Mouse (Mus musculus): ENCODE measurements at regions not wholly inside any gene's neighbourhood (a gene's known extent, or its start where the extent isn't known, plus 50 kb on each side); places are given as distances from the start of the nearest gene placed in this dataset.

DNA sequence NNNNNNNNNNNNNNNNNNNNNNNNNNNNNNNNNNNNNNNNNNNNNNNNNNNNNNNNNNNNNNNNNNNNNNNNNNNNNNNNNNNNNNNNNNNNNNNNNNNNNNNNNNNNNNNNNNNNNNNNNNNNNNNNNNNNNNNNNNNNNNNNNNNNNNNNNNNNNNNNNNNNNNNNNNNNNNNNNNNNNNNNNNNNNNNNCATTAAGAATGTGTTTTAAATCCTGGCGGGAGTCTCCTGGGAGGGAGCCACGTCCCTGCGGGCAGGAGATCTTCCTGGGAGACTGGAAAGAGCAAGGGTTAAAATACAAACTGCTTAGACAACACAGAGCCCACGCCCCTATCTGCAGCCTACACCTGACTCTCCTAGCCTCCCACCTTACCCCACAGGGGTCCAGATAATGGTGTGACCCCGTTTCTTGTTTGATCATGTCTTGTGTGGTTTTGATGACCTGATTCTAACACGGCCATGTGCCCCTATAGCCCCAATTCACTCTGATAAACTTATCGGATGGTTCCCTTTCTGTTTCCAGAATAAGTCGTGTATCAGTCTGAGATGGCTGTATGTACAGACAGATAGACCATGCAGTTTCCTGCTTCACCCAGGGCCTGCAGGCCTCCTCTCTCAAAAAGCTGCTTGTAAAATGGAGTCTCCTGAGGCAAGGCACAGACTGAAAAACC is 160.8 kb downstream of the Rpl14 start:
- no peak for DNase-seq (ENCODE audit: low spot score)

DNA sequence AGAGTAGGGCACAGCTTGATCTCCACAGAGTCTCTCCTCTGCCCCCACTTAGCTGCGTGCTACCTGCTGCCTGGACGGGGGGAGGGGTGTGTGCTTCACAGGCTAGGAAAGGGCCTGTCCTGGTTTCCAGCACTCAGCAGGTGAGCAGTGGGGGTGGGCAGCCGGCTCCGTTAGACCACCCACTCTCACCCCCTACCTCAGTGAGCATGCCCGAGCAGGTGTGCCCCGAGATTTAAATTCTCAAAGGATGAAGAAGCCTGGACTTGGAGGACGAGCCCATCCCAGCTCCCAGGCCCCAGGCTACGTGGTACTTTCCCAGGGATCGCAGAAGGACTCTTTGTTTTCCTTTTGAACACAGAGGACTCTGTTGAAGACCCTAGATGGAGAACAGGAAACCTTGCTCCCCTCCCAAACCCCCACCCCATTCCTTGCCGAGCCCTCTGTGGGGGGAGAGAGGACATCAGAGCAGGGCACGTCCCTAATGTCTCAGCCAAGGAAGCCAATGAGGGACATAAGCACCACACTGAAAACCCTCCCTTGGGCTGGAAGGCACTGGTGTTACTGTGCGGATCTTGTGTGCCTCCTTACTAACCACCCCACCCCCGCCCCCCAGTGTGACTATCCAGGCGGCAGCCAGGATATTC is 161.5 kb downstream of the Rpl14 start:
- DNase-seq (ENCODE audit: low spot score) = no peak

DNA sequence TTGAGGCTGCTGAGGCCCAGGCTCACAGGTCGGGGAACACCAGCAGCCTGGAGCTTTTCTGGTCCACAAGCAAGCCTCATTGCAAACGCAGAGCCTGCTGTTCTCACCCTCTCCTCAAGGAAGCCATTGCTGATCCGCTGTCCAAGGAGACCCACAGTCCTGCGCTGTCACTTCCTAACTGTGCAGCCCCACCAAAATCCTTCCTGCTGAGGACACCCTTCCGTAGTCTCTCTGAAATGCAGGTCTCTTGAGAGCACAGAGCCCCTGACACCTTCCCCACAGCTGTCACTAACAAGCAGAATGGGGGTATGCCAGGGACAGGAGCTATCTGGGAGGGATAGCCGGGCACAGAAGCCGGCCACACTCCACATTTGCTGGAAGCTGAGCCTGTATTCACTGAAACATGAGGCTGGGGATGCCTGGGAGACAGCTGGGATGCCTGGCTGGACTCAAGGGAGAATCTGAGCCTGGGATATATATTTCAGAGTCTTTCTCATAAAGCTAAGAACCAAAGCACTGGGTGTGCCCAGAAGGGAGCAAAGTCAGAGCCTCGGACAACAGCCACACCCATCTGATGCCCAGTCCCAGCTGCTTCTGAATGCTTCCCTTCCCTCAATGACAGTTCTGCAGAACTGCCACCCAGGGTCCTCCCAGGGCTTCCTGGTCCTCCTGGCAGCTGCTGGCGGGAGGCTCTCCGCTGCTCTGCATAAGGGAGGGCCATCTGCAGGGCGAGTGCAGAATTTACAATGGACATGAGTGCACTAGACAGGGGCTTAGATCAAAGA is 162.6 kb downstream of the Rpl14 start:
- peak; percentile 66 for DNase-seq (ENCODE audit: low spot score)

DNA sequence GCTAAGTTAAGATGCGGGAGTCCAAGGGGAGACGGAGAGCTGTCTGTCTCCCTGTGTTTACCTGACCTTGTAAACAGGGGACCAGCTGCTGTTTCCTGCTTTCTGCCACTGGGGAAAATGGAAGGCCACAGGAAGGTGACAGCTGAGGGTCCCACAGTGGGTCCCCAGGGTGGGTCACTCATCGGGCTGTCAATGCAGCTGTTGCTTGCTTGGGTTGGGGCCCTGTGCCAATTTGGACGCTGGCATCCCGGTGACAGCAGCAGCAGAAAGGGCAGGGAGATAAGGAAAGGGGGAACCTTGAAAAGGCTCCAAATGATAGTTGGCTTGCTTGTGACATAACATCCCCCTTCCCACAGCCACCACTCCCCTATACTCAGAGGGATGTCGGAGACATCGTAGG is 164.0 kb downstream of the Rpl14 start:
- DNase-seq (ENCODE audit: low spot score) = no peak

DNA sequence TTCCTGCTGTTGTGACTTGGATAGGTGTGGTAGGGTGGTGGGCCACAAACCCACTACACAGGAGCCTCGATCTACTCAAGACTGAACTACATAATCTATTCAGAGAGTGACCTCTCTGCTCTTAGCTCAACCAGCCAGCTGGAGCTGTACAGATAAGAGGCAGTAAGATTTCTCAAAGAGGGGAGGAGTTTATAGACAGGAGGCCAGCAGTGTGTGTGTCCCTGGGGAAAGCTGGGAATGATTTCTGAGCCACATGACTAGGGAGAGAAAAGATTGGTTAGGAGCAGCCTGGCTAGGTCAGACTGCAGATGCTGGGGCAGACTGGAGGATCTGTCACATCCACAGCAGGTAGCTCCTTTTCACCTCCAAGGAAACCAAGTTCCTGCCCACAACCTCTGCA is 166.7 kb downstream of the Rpl14 start:
- peak; percentile 53 for DNase-seq (ENCODE audit: low spot score)

DNA sequence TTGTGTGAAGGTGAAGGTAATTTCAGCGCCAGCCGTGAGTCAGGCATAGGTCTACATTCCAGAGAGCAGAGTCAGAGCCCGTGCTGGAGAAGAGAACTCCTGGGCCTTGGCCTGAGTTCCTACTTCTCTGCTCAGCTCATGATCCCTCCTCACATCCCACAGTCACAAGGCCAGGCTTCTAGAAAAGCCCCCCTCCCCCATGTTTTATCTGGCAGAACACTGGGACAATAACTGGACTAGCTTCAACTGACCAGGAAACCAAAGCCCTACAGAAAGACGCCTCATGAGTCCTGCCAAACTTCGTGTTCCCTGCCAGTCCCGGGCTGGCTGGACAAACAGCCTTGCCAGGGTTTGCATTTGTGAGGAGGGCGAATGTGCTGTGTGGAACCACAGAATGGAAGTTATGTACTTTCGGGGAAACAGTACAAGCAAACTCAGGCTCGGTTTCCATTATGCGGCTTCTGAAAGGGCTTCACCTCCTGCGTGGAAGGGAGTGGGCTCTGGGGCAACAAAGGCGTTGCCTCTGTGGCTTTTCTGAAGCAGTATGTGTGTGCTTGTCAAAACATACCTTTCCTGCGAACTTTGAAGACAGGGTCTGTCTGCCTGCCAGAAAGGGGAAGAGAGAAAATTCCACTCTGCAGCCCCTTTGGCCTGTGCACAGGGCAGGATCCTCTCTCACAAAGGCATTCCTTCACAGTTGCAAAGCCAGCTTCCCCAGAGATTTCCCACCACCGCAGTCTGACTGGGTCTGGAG is 168.1 kb downstream of the Rpl14 start:
- peak; percentile 49 for DNase-seq (ENCODE audit: low spot score)

DNA sequence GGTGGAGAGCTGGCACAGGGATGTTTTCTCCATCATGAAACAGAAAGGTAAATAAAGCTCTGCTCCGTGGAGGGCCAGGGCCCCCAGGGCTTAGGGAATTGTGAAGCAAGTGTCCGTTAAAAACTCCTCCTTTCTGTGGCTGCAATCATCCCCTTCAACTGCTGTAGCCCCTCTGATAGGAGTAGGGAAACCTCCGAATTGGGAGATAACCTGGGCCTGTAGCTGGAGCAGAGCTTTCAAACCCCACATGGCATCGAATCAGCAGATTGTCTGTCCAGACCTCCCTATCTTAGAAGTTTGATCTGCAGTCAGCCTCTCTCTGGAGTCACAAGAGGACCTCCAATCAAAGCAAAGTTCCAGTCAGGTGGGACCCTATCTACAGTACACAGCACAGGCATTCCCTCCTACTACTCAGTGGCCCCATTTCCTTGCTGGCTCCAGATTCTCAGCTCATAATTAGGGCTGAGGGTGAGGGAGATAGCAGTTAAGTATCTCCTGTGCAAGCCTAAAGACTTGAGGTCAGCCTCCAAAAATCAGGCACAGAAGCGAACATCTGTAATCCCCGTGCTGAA is 168.8 kb downstream of the Rpl14 start:
- no peak for DNase-seq (ENCODE audit: low spot score)

DNA sequence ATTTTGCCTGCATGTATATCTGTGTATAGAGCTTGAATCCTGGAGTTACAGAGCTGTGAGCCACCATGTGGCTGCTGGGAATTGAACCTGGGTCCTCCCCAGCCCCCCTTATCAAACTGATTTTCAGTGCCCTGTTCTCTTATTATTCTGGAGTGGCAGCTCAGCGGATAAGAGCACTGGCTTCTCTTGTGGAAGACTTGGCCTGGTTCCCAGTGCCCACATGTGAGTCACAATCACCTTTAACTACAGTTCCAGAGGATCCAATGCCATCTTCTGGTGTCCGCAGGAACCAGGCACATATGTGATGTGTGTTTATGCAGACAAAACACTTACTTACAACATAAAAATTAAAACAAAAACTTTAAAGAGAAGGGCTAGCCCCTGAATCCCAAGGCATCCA is 170.3 kb downstream of the Rpl14 start:
- no peak for DNase-seq (ENCODE audit: low spot score)

DNA sequence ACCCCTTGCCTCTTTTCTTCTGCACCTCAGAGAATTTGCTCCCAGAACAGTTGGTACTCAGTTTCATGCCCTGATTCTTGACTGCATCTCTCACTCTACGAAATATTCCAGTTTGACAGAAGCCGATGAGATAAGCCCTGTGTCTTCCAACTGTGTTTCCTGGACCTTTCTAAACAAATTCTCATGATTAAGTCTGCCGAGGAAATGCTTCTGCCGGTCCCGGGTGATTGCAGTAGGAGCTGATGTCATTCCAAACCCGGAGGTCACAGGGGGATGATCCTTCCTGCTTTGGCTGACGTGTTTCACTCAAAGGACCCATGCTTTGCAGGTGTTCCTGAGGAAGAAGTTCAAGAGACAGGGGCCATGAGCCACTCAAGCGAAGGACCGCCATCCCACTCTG is 172.2 kb downstream of the Rpl14 start:
- no peak for DNase-seq (ENCODE audit: low spot score)

DNA sequence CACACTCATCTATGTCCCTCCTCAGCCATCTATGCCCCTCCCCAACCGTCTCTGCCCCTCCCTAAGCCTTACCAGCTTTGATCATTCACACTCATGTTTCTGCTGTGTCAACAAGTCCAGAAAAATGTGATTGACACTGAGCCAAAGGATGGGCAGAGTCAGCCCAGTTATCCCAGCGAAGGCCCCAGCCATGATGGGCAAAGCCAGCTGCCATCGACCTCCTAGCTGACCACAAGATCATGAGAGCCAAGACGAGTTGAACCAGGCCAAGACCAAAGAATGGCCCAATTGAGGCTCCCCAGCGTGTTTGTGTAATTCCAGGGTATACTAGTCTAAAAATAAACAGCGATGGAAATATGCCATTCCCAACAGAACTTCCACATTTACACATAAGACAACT is 174.4 kb downstream of the Rpl14 start:
- DNase-seq (ENCODE audit: low spot score) = no peak

DNA sequence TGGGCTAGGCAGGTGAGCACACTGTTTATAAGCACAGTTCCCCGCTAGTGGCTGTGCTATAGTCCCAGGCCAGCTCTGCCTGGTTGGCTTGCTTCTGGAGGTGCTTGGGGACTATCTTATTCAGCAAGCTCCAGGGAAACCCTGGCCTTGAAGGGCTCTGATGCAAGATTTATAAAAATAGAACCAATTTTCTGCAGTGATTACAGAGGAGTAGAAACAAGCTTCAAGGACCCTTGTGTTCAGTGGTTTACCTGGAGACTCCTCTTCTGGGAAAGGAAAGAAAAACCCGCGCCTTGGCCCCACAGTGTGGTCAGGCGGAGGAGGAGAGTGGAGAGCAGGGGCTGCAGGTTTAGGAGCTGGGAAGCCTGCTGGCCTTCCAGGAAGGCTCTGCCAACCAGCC is 178.2 kb upstream of the Ctnnb1 start:
- DNase-seq (ENCODE audit: low spot score) = no peak

DNA sequence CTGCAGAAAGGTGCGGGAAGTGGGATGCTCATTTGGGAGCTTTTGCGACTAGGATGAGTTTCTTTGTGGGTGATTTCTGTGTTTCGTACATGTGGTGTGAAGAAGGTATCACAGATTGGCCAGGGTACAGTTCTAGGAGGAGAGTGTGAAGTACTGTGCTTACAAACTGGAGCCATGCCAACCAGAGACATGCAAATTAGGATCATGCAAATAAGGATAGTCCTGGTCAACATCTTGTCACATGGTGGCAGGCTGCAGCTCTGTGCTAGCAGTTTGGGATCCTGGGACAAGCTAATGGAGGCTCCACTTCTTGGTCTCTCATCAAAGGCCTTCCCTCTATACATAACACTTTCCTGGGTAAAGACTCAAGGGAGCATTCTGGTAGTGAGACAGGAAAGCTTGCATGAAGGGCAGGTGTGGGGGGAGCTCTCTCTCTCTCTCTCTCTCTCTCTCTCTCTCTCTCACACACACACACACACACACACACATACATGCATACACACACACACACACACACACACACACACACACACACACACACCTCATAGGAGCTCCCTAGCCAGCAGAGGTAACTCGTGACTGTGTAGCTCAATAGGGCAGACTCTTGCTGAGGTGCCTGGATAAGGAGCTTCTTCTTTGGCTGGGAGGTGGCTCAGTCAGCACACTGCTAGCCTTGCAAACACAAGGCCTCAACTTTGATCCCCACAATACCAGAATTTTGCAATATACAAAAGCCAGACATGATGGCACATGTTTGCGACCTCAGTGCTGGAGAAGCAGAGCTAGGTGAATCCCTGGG is 177.1 kb upstream of the Ctnnb1 start:
- no peak for DNase-seq (ENCODE audit: low spot score)

DNA sequence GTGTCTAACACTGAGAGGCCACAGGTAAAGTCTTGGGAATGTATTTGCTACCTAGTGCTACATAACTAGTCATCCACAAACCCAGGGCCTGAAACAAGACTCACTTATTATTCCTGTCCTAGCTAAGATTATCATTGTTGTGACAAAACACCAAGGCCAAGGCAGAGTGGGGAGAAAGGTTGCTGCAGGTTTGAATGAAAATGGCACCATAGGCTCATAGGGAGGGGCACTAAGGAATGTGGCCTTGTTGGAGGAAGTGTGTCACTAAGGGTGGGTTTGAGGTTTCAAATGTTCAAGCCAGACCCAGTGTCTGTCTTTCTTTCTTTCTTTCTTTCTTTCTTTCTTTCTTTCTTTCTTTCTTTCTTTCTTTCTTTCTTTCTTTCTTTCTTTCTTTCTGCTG is 174.9 kb upstream of the Ctnnb1 start:
- no peak for DNase-seq (ENCODE audit: low spot score)

DNA sequence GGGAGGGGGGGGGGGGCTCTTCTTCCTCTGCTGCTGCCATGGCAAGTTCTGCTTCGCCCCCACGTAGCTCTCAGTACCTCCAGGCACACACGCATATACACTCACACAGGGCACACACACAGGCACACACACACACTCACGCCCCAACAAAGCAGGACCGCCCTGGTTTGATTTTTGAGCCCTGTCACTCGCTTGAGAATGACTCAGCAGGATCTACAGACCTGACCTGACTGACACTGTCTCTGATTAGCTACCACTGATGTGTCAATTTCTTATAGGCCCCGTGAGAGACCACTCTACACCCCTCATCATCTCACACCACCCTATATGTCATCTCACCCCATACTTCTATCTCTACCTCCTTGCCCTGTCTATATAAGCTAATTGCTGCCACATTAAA is 173.5 kb upstream of the Ctnnb1 start:
- no peak for DNase-seq (ENCODE audit: low spot score)

DNA sequence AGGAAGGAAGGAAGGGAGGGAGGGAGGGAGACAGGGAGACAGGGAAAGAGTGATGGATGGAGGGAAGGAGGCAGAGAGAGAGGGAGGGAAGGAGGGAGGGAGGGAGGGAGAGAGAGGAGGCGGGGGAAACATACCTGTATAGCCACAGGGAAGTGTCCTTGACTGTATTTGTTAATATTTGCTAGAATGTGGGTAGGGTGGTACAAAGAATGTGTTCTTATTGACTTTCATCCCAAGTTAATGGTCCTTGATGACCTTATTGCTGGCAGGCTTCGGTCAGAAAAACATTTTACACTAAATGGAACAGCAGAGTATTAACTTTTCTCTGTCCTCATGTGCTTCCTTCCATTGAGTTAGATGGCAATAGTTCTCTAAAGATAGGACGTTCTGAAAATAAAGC is 171.0 kb upstream of the Ctnnb1 start:
- DNase-seq (ENCODE audit: low spot score) = no peak

DNA sequence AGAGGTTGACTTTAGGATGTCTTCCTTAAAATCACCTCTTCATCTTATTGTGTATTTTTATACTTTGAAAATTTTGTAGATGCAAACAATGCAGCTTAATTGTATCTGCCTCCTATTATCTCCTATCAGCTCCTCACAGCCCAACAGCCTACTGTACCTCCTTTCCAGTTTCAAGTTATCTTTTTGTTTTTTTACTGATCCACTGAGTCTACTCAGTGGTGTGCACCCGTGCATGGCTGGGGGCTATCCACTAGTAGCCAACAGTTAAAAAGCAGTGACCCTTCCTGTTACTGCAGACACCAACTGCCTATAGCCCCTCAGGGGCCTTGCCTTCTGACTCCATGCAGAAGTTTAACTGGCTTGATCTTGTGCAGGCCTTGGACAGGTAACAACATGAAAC is 170.4 kb upstream of the Ctnnb1 start:
- no peak for DNase-seq (ENCODE audit: low spot score)

DNA sequence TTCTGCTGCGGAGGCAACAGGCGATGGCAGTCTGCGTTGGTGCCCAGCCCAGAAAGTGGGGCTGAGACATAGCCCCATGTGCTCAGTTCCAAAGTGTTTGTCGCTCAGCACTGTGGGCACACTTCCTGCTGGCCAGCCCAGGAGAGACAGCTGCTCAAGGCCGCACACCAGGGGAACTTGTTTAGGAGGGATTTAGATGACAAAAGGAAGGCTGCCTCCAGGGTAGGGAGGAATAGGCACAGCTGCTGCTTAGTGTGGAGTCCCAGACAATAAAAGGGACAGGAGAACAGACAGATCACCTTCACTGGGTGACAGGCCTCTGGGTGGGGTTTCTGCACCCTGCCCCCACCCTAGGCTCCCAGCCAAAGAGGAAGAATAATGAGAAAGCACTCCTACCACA is 169.2 kb upstream of the Ctnnb1 start:
- no peak for DNase-seq (ENCODE audit: low spot score)

DNA sequence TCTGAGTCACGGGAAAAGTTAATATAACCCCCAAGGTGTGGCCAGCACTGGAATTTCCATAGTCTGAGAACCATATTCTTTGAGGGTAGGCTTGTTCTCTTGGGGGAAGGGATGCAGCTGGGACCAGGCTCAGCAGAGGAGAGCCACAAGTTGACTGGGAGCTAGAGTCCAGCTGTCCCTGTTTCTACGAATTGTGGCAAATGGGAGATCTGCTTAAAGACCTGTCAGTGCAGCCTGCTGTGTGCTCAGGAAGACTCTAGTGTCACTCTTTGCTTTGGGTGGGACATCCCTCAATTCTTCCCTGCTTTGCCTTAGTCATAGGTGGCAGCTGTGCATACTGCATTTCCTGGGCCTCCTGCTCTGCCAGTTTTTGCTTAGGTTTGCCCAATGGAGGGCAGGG is 165.2 kb upstream of the Ctnnb1 start:
- no peak for DNase-seq (ENCODE audit: low spot score)

DNA sequence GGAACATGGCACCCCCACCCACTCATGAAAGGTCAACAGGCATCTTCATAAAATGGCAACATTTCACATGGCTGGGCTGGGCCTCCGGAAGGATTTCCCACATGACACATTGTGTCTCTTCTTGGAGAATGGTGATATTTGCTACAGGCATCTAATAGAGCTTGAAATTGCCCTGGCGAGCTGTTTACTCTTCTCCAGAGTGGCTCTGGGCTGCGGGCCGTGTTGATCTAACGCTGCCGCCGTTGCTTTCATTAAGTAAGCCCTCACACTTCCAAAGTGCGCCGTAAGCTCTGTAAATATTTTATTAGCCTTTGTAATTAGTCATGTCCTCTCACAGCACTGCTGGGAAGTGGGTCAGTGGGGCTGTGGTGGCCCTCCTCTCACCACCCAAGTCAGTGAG is 164.4 kb upstream of the Ctnnb1 start:
- DNase-seq (ENCODE audit: low spot score) = no peak

DNA sequence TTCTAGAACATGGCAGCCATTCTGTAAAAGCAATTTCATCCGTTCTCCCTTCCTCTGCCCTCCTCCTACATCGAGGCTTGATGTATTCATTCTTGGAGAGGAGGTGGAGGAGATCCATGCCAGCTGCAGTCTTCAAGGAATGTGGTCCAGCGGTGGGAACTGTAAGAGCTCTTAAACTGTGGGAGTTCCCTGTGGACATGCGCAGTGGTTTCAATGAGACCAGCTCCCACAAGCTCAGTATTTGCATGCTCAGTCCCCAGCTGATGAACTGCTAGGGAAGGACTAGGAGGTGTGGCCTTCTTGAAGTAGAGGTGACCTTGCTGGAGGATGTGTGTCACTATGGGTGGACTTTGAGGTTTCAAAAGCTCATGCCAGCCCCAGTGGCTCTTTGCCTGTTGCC is 163.7 kb upstream of the Ctnnb1 start:
- DNase-seq (ENCODE audit: low spot score) = no peak

DNA sequence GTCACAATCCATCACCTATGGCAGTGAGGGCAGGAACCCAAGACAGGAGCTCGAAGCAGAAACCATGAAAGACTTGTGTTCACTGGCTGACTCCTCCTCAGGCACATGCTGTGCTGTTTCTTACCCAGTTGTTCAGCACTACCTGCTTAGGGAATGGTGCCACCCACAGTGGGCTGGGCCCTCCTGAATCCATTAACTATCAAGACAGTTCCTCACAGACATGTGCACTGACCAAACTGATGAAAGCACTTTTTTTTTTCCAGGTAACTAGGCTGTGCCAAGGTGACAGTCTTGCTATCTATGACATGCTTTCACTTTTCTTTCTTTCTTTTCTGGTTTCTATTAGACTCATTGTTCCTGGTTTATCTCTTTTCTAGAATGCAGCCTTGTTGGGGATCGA is 162.1 kb upstream of the Ctnnb1 start:
- DNase-seq (ENCODE audit: low spot score) = no peak

DNA sequence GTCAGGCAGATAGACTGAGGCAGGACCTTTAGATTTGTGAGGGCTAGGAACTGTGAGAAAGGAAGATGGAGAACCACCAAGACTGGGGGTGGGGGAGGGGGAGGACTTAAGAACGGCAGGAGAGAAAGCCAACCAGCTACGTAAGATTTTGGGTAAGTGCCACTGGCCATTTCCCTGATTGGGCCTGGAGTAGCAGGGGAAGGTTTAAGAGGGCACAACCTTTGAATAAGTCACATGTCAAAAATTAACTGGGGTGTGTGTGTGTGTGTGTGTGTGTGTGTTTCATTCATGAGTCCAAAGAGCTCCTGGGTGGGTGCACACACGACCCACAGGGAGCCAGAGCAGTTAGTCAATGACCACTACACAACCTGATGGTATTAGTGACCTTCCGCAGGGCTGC is 161.6 kb upstream of the Ctnnb1 start:
- no peak for DNase-seq (ENCODE audit: low spot score)
